Mouse (Mus musculus) embryonic facial prominence, embryonic 14.5 days (tissue): ENCODE measurements at regions not wholly inside any gene's neighbourhood (a gene's known extent, or its start where the extent isn't known, plus 50 kb on each side); places are given as distances from the start of the nearest gene placed in this dataset.
"Not testable (repeated sequence)": the region's sequence is repeated elsewhere in the genome, so short reads cannot be mapped to it uniquely, and the experiment has no call there.

ENCODE experiments used
- ATAC-seq: fragments of 200-750 bp; cut with Nextera tagmentation; 2 replicates; pipeline ENCODE4 v1.8.0; 2017; ENCODE audit warnings: low read depth, moderate number of reproducible peaks, moderate TSS enrichment
- DNase-seq: peaks from one replicate; pipeline ENCODE4 v3.0.0-alpha.2; 2015; ENCODE audit warnings: low spot score
- H3K27ac ChIP-seq: fragments of 300-500 bp; sonication (generic); replicated peaks from 2 replicates; pipeline ENCODE4 v1.5.1; 2014; ENCODE audit warnings: low read depth, mild to moderate bottlenecking, low read length, moderate library complexity
- H3K27me3 ChIP-seq: fragments of 300-500 bp; sonication (generic); replicated peaks from 2 replicates; pipeline ENCODE4 v1.6.1; 2014; ENCODE audit warnings: low read length; ENCODE audit not compliant: control insufficient read depth, insufficient read depth
- H3K36me3 ChIP-seq: fragments of 300-500 bp; sonication (generic); 2 replicates; pipeline ENCODE4 v1.6.1; 2014; ENCODE audit warnings: low read length, mixed read lengths; ENCODE audit not compliant: control insufficient read depth, insufficient read depth
- H3K4me1 ChIP-seq: fragments of 300-500 bp; sonication (generic); 2 replicates; pipeline ENCODE4 v1.6.1; 2014; ENCODE audit warnings: antibody characterized with exemption, low read length; ENCODE audit not compliant: control insufficient read depth, insufficient read depth
- H3K4me2 ChIP-seq: fragments of 300-500 bp; sonication (generic); 2 replicates; pipeline ENCODE4 v1.6.1; 2014; ENCODE audit warnings: low read depth, mild to moderate bottlenecking, low read length, moderate library complexity, mixed read lengths
- H3K4me3 ChIP-seq: fragments of 300-500 bp; sonication (generic); 2 replicates; pipeline ENCODE4 v1.5.1; 2014; ENCODE audit warnings: low read depth, mild to moderate bottlenecking, low read length
- H3K9ac ChIP-seq: fragments of 300-500 bp; sonication (generic); 2 replicates; pipeline ENCODE4 v1.6.1; 2014; ENCODE audit warnings: low read depth, mild to moderate bottlenecking, low read length, moderate library complexity, mixed read lengths
- H3K9me3 ChIP-seq: fragments of 300-500 bp; sonication (generic); 2 replicates; pipeline ENCODE4 v1.6.1; 2016; ENCODE audit warnings: low read length; ENCODE audit not compliant: control insufficient read depth
- WGBS: fragments of 180-500 bp; shearing (Covaris S2); extraction: QIAGEN DNeasy Blood & Tissue Kit; methylation state at CpG from one replicate; pipeline ENCODE4 v1.1.7; 2014; 5-methylcytosine and 5-hydroxymethylcytosine counted together

DNA sequence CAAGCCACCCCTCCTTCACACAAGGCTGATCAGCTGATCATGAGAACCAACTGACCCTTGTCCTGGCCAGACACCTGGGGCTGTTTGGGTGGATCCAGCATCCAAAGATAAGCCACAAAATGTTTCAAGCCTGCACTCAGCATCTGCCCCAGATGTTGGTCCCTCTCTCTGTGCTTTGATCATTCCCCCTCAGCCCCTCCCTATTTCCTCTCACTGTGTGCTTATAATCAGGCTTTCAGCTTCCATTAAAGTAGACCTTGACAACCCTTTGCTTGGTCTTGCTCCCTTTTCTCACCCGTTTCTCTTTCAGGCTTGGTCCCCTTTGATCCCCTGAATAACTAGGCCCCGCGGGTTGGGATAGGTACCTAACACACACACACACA lies 58.4 kb upstream of the Chd2 start:
- not testable (repeated sequence) for DNase-seq, H3K36me3 ChIP-seq, H3K4me3 ChIP-seq, H3K27me3 ChIP-seq, H3K4me2 ChIP-seq, ATAC-seq, H3K27ac ChIP-seq, H3K9me3 ChIP-seq, H3K9ac ChIP-seq
- H3K4me1 ChIP-seq = peaks cover 23% of the 10 kb centered on the region
- WGBS = 77% methylated on average over 3 of the region's 3 CpGs

DNA sequence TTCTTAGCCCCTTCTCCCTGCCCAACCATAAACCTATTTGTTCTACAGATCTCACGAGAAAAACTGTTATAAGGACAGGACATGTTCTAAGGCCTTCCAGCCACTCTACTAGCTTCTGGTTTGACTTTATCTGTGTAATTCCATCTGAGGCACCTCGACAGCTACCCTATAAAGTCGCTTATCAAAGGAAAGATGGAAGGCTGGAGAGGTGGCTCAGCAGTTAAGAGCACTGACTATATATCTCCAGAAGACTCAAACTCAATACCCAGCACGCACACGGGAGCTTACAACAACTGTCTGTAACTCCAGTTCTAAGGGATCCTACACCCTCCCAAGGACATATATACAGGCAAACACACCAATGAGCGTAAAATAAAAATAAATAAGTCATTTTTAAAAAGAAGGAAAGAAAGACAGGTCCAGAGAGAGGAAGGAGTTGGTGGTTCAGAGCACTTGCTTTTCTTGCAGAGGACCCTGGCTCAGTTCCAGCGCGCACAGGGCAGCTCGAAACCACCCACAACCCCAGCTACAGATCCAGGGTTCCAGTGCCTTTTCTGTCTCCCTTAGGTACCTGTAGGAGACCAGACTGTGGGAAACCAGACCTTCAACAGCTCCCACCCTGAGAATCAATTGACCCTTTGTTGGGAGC lies 57.8 kb upstream of the Chd2 start:
- Histone ChIP-seq H3K36me3 (no peaks in the 10 kb centered on the region), H3K27ac (no peak overlapping the region), H3K27me3 (no peaks in the 10 kb centered on the region), H3K9ac (no peak overlapping the region), H3K9me3 (0 out of 2 replicates have a peak, but pooled peaks cover 4% of the 10 kb centered on the region), H3K4me1 (peaks cover 23% of the 10 kb centered on the region), H3K4me2 (no peak overlapping the region), H3K4me3 (no peak overlapping the region)
- ATAC-seq (no peak), DNase-seq (no peak)
- WGBS = 96% methylated on average over 9 of the region's 9 CpGs

DNA sequence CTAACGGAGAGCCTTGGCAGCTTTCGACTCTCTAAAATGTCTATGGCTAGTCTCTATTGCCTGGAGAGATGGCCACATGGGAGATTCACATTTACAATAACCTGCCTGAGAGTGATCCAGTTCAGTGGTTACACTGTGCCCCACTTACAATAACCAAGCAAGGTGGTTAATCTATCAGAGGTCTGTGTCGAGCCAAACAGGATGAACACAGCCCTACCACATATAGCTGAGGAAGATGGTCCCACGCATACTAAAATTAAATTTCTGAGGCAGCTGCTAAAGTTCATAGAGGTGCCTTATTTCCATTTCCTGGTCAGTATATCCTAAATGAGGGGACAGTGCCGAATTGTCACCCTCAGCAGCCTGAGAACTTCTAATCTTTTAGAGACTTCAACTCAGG lies 56.3 kb upstream of the Chd2 start:
- DNase-seq (no peak), ATAC-seq (no peak)
- Histone ChIP-seq H3K4me3 (no peak overlapping the region), H3K36me3 (no peaks in the 10 kb centered on the region), H3K4me2 (no peak overlapping the region), H3K4me1 (peaks cover 30% of the 10 kb centered on the region), H3K9me3 (0 out of 2 replicates have a peak, but pooled peaks cover 4% of the 10 kb centered on the region), H3K27ac (no peak overlapping the region), H3K9ac (no peak overlapping the region), H3K27me3 (no peaks in the 10 kb centered on the region)
- 58% methylated on average over 5 of the region's 5 CpGs for WGBS

DNA sequence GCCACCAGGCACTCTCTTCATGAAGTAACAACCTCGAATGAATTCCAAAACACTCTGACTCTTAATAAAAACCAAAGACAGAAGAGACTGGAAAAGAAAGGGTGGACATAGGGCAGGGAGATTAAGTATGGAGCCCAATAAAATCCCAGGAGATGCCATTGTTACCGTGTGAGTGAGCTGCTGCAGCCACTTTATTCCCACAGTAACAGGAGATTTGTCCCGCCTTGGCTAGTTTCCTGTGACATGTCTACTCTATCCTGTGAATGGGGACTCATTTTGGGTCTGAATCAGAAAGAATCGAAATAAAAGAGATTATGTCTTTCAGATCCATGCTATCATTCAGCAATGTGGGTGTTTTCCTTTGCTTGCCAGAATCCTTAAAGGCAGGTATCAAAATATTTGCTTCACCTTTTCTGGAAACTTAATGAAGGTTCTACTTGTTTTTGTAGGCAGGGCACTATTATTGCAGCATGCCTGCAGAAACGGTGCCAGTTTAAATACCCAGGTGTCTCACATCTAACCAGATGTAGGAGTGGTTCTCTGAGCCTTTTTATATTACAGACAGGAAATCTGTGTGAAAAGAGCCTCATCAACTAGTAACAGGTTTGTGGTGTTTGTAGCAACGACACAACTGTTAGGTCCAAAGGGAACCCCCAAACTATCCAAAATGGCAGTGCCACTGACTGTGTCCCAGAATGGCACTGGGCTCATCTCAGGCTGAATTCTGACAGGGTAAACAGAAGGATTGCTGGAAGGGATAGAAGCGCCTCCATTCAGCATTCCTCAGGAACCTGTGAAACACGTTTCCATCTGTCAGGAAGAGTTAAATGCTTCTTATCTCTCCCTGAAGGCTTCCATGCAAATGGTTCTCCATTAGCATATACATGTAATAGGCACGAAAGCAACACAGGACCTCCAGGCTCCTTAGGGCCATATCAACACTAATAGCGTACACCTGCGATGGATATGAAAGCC lies 55.5 kb upstream of the Chd2 start:
- WGBS = 45% methylated on average over 11 of the region's 11 CpGs
- peaks cover 30% of the 10 kb centered on the region for H3K4me1 ChIP-seq
- ATAC-seq = no peak
- DNase-seq = peak; percentile 63
- H3K4me3 ChIP-seq = no peak overlapping the region
- H3K9ac ChIP-seq = no peak overlapping the region
- 0 out of 2 replicates have a peak, but pooled peaks cover 4% of the 10 kb centered on the region for H3K9me3 ChIP-seq
- H3K27me3 ChIP-seq = no peaks in the 10 kb centered on the region
- H3K27ac ChIP-seq = peak overlapping the region; percentile 94
- H3K36me3 ChIP-seq = no peaks in the 10 kb centered on the region
- 0 out of 2 replicates have a peak overlapping the region, but pooled peaks have one; percentile 23 for H3K4me2 ChIP-seq

DNA sequence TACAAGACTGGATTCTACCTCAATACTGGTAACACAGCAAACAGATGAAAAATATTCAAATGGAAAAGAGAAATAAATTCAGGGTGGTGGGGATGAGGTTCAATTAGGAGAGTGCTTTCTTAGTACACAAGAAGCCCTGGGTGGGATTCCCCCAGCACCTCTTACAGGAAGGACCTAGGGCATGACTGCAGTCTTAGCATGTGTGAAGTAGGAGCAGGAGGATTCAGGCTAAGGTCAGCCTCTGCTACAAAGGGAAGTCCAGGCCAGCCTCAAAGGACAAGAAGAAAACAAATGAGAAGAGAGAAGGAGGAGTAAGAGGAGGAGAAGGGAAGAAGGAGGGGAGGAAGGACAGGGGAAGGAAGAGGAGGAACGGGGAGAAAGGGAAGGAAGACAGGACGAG lies 54.8 kb upstream of the Chd2 start:
- H3K9me3 ChIP-seq = 0 out of 2 replicates have a peak, but pooled peaks cover 8% of the 10 kb centered on the region
- H3K9ac ChIP-seq = no peak overlapping the region
- no peaks in the 10 kb centered on the region for H3K36me3 ChIP-seq
- ATAC-seq (no peak), DNase-seq (no peak)
- H3K4me2 ChIP-seq = 0 out of 2 replicates have a peak overlapping the region, but pooled peaks have one; percentile 23
- 29% methylated on average over 2 of the region's 2 CpGs for WGBS
- peak overlapping the region; percentile 94 for H3K27ac ChIP-seq
- H3K4me3 ChIP-seq = no peak overlapping the region
- no peaks in the 10 kb centered on the region for H3K27me3 ChIP-seq
- H3K4me1 ChIP-seq = peaks cover 30% of the 10 kb centered on the region

DNA sequence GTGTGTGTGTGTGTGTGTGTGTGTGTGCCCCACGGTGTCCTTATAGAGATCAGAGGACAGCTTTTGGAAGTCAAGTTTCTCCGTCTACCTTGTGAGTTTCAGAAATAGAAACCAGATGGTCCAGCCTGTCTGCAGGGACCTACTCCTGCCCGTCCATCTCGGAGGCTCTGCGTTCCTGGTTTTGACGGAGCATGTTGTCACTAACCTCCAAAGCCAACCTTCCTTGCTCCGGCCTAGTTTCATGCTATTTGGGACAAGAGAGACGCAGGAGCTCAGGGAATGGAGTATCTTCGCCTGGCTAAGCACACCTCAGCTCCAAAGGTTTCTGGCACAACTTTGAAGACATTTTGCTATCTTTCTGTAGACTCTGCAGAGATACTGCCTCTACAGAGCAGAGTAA lies 54.2 kb upstream of the Chd2 start:
- DNase-seq (peak; percentile 49), ATAC-seq (no peak; the same call in 1 of the 2 replicates)
- Histone ChIP-seq H3K4me3 (0 out of 2 replicates have a peak overlapping the region, but pooled peaks have one; percentile 26), H3K9me3 (0 out of 2 replicates have a peak, but pooled peaks cover 8% of the 10 kb centered on the region), H3K27ac (peak overlapping the region; percentile 94), H3K9ac (peak overlapping the region; percentile 51), H3K4me2 (peak overlapping the region; percentile 54), H3K27me3 (no peaks in the 10 kb centered on the region), H3K36me3 (no peaks in the 10 kb centered on the region), H3K4me1 (peaks cover 30% of the 10 kb centered on the region)
- WGBS = 22% methylated on average over 9 of the region's 9 CpGs

DNA sequence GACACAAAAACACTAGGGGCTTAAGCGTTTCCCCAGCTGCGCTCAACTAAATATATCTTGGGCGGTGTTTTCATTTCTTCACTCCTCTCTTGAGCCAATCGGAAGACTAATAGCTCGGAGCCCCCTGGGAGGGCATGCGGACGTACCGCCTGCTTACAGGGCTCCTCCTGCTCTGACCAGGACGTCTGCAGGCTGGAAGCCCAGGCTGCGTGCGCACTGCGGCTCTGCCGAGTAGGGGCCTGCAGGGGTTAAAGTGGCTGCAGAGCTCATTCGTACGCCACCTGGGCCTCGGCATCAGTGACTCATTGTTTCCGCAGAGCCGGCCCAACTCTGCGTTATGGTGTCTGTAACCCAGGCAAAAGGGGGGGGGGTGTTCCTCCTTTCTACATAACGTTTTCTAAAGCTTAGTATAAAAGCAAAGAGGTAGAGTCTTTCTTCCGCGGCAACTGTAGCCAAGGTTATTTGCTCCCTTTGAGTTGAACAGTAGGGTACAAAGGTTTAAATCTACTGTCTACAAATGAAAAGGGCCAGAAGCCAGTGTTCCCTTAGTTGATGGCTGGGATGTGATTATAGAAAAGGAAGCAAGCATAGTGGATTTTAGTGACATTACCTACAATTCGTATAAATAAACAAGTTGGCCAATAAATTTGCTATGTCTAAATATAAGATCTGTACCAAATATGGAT lies 53.7 kb upstream of the Chd2 start:
- H3K9ac ChIP-seq = peak overlapping the region; percentile 51
- peak overlapping the region; percentile 54 for H3K4me2 ChIP-seq
- WGBS = 1% methylated on average over 23 of the region's 23 CpGs
- H3K27me3 ChIP-seq = no peaks in the 10 kb centered on the region
- H3K4me1 ChIP-seq = peaks cover 30% of the 10 kb centered on the region
- peak overlapping the region; percentile 94 for H3K27ac ChIP-seq
- ATAC-seq (peak; percentile 99), DNase-seq (peak; percentile 99)
- no peaks in the 10 kb centered on the region for H3K36me3 ChIP-seq
- peak overlapping the region; percentile 26 for H3K4me3 ChIP-seq
- H3K9me3 ChIP-seq = 0 out of 2 replicates have a peak, but pooled peaks cover 6% of the 10 kb centered on the region

DNA sequence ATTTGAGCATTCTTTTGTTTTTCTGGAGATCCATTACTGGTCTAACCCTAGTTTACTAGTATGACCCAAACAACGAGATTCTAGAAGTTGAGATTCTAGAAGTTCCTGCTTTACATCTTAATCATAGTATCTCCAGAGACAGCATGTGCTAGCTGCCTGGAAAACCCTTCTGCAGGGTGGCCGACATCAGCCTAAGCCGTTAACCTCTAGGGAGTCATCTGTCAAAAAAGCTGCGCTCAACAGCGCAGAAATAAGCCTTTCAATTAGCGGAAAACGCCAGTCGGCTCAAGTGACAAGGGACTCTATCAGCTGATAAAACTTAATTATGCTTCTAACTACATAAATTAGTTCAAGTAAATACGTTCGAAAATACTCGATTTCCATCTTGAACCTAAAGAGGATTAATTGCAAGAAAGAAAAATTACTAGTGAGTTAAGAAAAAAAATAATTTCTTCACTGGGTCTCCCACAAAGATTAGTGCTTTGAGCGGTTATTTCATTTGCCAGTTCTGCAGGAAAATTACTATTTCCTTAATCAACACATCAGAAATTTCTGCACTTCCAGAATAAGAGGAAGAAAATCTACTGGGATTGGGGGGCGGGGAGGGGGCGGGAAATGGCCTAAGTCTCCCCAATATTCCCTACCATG lies 53.0 kb upstream of the Chd2 start:
- H3K36me3 ChIP-seq = no peaks in the 10 kb centered on the region
- peak overlapping the region; percentile 54 for H3K4me2 ChIP-seq
- under 1% methylated on average over 14 of the region's 14 CpGs for WGBS
- peak overlapping the region; percentile 26 for H3K4me3 ChIP-seq
- DNase-seq = peak; percentile 89
- peak overlapping the region; percentile 51 for H3K9ac ChIP-seq
- H3K4me1 ChIP-seq = peaks cover 31% of the 10 kb centered on the region
- no peaks in the 10 kb centered on the region for H3K27me3 ChIP-seq
- H3K27ac ChIP-seq = peak overlapping the region; percentile 94
- H3K9me3 ChIP-seq = 0 out of 2 replicates have a peak, but pooled peaks cover 4% of the 10 kb centered on the region
- peak; percentile 19; the same call in 1 of the 2 replicates for ATAC-seq
